Mouse (Mus musculus): Measurements from ENCODE around the gene Cdh23. TPM values are rescaled to one million over a fixed set of nuclear protein-coding genes. Genes with fewer than 3 reads are reported as not detected.

Gene Cdh23
- total RNA-seq, 2 experiments from 2014 or later, result 0.21 to 0.22 TPM

- no peak for ATAC-seq (replicated peaks; ENCODE audit: poor library complexity)
These were observed 197.8 kb downstream of the Cdh23 start for GRCm38 (mm10) chr10:60498538-60498937.

GRCm38 (mm10) chr10:60495070-60495469 lies 201.2 kb downstream of the Cdh23 start:
- ATAC-seq (replicated peaks; ENCODE audit: poor library complexity), result no peak

GRCm38 (mm10) chr10:60491538-60491937 lies 204.8 kb downstream of the Cdh23 start:
- no peak for ATAC-seq (replicated peaks; ENCODE audit: poor library complexity)

GRCm38 (mm10) chr10:60481381-60481780 lies 214.9 kb downstream of the Cdh23 start:
- ATAC-seq (replicated peaks; ENCODE audit: poor library complexity), result no peak

GRCm38 (mm10) chr10:60474549-60474948 lies 221.7 kb downstream of the Cdh23 start:
- ATAC-seq (replicated peaks; ENCODE audit: poor library complexity), result 0 out of 2 replicates have a peak, but pooled peaks have one; percentile 29

GRCm38 (mm10) chr10:60473782-60474322 lies 222.4 kb downstream of the Cdh23 start:
- ATAC-seq (replicated peaks; ENCODE audit: poor library complexity), result no peak

GRCm38 (mm10) chr10:60467752-60468151 lies 228.5 kb downstream of the Cdh23 start:
- no peak for ATAC-seq (replicated peaks; ENCODE audit: poor library complexity)

GRCm38 (mm10) chr10:60463953-60464647 lies 232.2 kb downstream of the Cdh23 start:
- no peak for ATAC-seq (replicated peaks; ENCODE audit: poor library complexity)

GRCm38 (mm10) chr10:60456662-60457397 lies 239.5 kb downstream of the Cdh23 start:
- ATAC-seq (replicated peaks; ENCODE audit: poor library complexity), result no peak

GRCm38 (mm10) chr10:60455193-60455592 lies 241.1 kb downstream of the Cdh23 start:
- ATAC-seq (replicated peaks; ENCODE audit: poor library complexity), result no peak

- ATAC-seq (replicated peaks; ENCODE audit: poor library complexity), result no peak
These were observed 249.1 kb downstream of the Cdh23 start for GRCm38 (mm10) chr10:60447186-60447585.

GRCm38 (mm10) chr10:60445031-60445593 lies 251.2 kb downstream of the Cdh23 start:
- ATAC-seq (replicated peaks; ENCODE audit: poor library complexity), result no peak

GRCm38 (mm10) chr10:60443078-60443477 lies 253.2 kb downstream of the Cdh23 start:
- ATAC-seq (replicated peaks; ENCODE audit: poor library complexity), result no peak

GRCm38 (mm10) chr10:60442321-60442720 lies 254.0 kb downstream of the Cdh23 start:
- ATAC-seq (replicated peaks; ENCODE audit: poor library complexity), result no peak

GRCm38 (mm10) chr10:60432679-60433078 lies 263.6 kb downstream of the Cdh23 start:
- ATAC-seq (replicated peaks; ENCODE audit: poor library complexity), result no peak

GRCm38 (mm10) chr10:60430591-60430990 lies 265.7 kb downstream of the Cdh23 start:
- ATAC-seq (replicated peaks; ENCODE audit: poor library complexity), result no peak

- ATAC-seq (replicated peaks; ENCODE audit: poor library complexity), result no peak
These were observed 266.3 kb downstream of the Cdh23 start for GRCm38 (mm10) chr10:60430001-60430400.

- no peak for ATAC-seq (replicated peaks; ENCODE audit: poor library complexity)
These were observed 273.5 kb downstream of the Cdh23 start for GRCm38 (mm10) chr10:60422756-60423155.

- 0 out of 2 replicates have a peak, but pooled peaks have one; percentile 26 for ATAC-seq (replicated peaks; ENCODE audit: poor library complexity)
These were observed 276.7 kb downstream of the Cdh23 start for GRCm38 (mm10) chr10:60419624-60420023.

GRCm38 (mm10) chr10:60418137-60418536 lies 278.2 kb downstream of the Cdh23 start:
- ATAC-seq (replicated peaks; ENCODE audit: poor library complexity), result peak; percentile 61; the same call in 1 of the 2 replicates

GRCm38 (mm10) chr10:60417041-60417440 lies 279.2 kb downstream of the Cdh23 start:
- ATAC-seq (replicated peaks; ENCODE audit: poor library complexity), result no peak

- no peak for ATAC-seq (replicated peaks; ENCODE audit: poor library complexity)
These were observed 282.5 kb downstream of the Cdh23 start for GRCm38 (mm10) chr10:60413756-60414155.
